Mouse (Mus musculus): ENCODE data around the gene Acvr2b.

DNA sequence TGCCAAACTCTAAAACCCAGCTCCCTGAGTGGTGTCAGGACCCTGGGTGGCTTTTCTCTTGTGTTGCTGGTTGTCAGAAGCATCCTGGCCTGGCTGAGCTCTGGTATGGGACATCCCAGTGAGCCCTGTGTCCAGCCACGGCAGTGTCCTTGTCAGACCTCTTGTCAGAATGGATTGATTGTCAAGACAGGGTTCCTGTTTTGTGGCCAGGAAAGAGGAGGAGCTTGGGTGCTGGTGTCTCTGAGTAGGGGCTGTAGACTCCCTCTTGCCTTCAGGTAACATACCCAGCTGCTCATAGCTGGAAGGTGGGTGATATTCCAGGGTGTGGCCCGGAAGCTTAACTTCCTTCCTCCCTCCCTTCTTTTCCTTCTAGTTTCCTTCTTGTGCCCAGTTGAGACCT lies 33.9 kb downstream of the Acvr2b start:
- TF ChIP-seq CTCF (IDR thresholded peaks at IDR 0.05; ENCODE audit: low read depth) (no peak), EP300 (optimal IDR thresholded peaks at IDR 0.05) (no peak)
